Mouse (Mus musculus): ENCODE results near the gene Lbh. TPM values are rescaled to one million over a fixed set of nuclear protein-coding genes. Genes with fewer than 3 reads are reported as not detected.

Lbh gene
- polyA plus RNA-seq, 1 experiment, result 216 TPM

- Histone ChIP-seq H3K27ac (ENCODE audit: control insufficient read depth, insufficient read depth, low read length) (no peak overlapping the region), H3K36me3 (ENCODE audit: control insufficient read depth, insufficient read depth, low read length) (no peaks in the 10 kb centered on the region), H3K4me1 (replicated peaks; ENCODE audit: control insufficient read depth, insufficient read depth, low read length) (peaks cover 18% of the 10 kb centered on the region), H3K27me3 (ENCODE audit: control insufficient read depth, insufficient read depth, low read length) (no peaks in the 10 kb centered on the region), H3K4me3 (ENCODE audit: control insufficient read depth, insufficient read depth, low read length) (no peak overlapping the region)
- DNase-seq, result no peak
- 94% methylated on average over 4 of the region's 4 CpGs for WGBS
- no peak for TF ChIP-seq CTCF (IDR thresholded peaks at IDR 0.05; ENCODE audit: borderline replicate concordance, control insufficient read depth, extremely low read depth, insufficient read depth, low read length, poor library complexity)
- no peak for TF ChIP-seq POLR2A (IDR thresholded peaks at IDR 0.05; ENCODE audit: control insufficient read depth, extremely low read depth, insufficient read depth, low read length, poor library complexity)
Observed at GRCm38 (mm10) chr17:72968666-72969065, 50.6 kb downstream of the Lbh start.

DNA sequence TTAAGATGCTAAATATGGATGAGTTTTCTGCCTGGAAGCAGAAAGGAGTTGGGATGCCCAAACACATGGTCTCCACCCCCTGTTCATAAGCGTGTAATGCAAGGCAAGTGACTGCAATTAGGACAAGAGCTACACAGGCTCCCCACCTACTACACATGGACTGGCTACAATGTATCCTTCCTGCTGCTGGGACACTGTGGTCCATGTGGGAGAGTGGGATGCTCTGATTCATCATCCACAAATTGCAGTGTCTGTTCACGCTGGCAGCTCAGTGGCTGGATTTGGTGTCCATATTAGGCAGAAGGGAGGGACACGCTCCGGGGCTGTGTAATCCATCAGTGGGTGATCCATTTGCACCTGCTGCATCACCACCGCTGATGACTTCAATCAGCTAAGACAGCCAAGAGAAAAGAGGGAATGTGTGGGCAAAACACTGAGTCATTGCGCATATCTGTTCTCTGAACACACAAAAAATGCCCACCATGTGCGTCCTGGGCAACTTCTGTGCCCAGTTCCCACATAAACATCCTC lies 52.6 kb downstream of the Lbh start:
- whole genome bisulfite sequencing, result 85% methylated on average over 7 of the region's 7 CpGs
- peaks cover 14% of the 10 kb centered on the region for H3K4me1 ChIP-seq (replicated peaks; ENCODE audit: control insufficient read depth, insufficient read depth, low read length)
- DNase-seq, result no peak
- no peaks in the 10 kb centered on the region for H3K27me3 ChIP-seq (ENCODE audit: control insufficient read depth, insufficient read depth, low read length)
- H3K4me3 ChIP-seq (ENCODE audit: control insufficient read depth, insufficient read depth, low read length), result no peak overlapping the region
- H3K27ac ChIP-seq (ENCODE audit: control insufficient read depth, insufficient read depth, low read length), result no peak overlapping the region
- no peaks in the 10 kb centered on the region for H3K36me3 ChIP-seq (ENCODE audit: control insufficient read depth, insufficient read depth, low read length)
- TF ChIP-seq CTCF (IDR thresholded peaks at IDR 0.05; ENCODE audit: borderline replicate concordance, control insufficient read depth, extremely low read depth, insufficient read depth, low read length, poor library complexity), result no peak
- TF ChIP-seq POLR2A (IDR thresholded peaks at IDR 0.05; ENCODE audit: control insufficient read depth, extremely low read depth, insufficient read depth, low read length, poor library complexity), result no peak

DNA sequence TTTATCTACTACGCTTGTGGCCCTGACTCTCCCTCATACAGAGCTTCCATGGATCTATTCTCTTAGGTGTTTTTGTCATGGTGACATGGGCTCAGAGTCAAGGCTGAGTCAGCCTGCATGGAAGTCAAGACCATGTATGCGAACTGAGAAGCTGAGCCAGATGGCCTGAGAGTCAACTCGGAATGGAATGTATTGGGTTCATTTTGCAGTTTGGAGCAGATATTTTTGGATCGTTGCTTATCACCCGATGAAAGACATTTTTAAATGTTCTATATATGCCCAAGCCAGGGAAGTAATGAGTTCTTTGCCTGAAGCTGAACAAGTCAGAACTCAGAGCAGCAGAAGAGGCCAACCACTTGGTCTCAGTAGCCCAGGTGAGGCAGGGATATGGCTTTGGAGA lies 54.9 kb downstream of the Lbh start:
- no peak for DNase-seq
- WGBS, result 93% methylated on average over 5 of the region's 5 CpGs
- no peaks in the 10 kb centered on the region for H3K4me1 ChIP-seq (replicated peaks; ENCODE audit: control insufficient read depth, insufficient read depth, low read length)
- no peak overlapping the region for H3K27ac ChIP-seq (ENCODE audit: control insufficient read depth, insufficient read depth, low read length)
- H3K36me3 ChIP-seq (ENCODE audit: control insufficient read depth, insufficient read depth, low read length), result no peaks in the 10 kb centered on the region
- no peaks in the 10 kb centered on the region for H3K27me3 ChIP-seq (ENCODE audit: control insufficient read depth, insufficient read depth, low read length)
- TF ChIP-seq CTCF (IDR thresholded peaks at IDR 0.05; ENCODE audit: borderline replicate concordance, control insufficient read depth, extremely low read depth, insufficient read depth, low read length, poor library complexity), result no peak
- TF ChIP-seq POLR2A (IDR thresholded peaks at IDR 0.05; ENCODE audit: control insufficient read depth, extremely low read depth, insufficient read depth, low read length, poor library complexity), result no peak
- H3K4me3 ChIP-seq (ENCODE audit: control insufficient read depth, insufficient read depth, low read length), result no peak overlapping the region

DNA sequence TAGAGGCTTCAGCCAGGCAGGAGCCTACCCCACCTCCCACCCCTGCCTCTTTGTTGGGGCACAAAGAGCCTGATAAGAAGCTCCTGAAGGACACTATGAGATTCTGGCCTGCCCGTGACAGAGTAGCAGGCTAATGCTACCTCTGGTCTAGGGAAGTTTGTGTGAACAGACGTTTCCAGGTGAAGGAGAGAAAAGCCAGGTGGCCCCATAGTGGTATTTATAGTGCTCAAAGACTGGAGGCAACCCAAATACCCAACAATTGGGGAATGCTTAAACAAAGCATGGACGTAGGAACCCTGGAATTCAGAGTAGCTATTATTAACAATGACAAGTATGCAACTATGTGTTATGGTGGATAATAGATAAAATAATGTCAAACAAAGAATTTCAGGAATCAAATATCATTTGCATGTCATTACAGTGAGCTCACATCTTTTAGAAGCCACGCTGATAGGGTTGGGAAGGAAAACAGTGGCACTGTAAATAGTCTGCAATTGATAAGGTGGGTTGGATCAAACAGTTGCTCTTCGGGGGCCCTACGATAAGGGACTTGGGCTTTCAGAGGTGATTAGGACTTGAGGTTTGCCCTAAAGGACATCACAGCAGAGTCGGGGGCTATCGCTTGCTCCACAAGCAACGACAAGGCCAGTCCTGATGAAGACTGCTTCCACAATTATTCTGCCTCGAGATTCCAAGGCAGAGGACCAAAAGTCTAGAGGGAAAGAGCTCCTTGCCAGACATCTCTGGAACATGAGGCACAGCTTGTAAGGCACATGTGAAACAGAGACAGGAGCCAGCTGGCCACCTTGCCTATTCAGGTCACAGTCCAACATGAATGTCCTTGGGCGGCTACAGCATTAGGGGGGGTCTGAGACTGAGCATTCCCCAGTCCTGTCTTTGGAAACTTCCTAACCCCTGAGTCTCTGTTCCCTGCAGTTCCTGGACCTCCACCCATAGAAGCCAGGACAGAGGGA lies 58.4 kb downstream of the Lbh start:
- TF ChIP-seq POLR2A (IDR thresholded peaks at IDR 0.05; ENCODE audit: control insufficient read depth, extremely low read depth, insufficient read depth, low read length, poor library complexity) (no peak), CTCF (IDR thresholded peaks at IDR 0.05; ENCODE audit: borderline replicate concordance, control insufficient read depth, extremely low read depth, insufficient read depth, low read length, poor library complexity) (no peak)
- Histone ChIP-seq H3K36me3 (ENCODE audit: control insufficient read depth, insufficient read depth, low read length) (no peaks in the 10 kb centered on the region), H3K4me1 (replicated peaks; ENCODE audit: control insufficient read depth, insufficient read depth, low read length) (no peaks in the 10 kb centered on the region), H3K27ac (ENCODE audit: control insufficient read depth, insufficient read depth, low read length) (no peak overlapping the region), H3K27me3 (ENCODE audit: control insufficient read depth, insufficient read depth, low read length) (no peaks in the 10 kb centered on the region), H3K4me3 (ENCODE audit: control insufficient read depth, insufficient read depth, low read length) (no peak overlapping the region)
- no peak for DNase-seq
- 94% methylated on average over 11 of the region's 11 CpGs for WGBS

- H3K4me3 ChIP-seq (ENCODE audit: control insufficient read depth, insufficient read depth, low read length), result no peak overlapping the region
- TF ChIP-seq POLR2A (IDR thresholded peaks at IDR 0.05; ENCODE audit: control insufficient read depth, extremely low read depth, insufficient read depth, low read length, poor library complexity) (no peak), CTCF (IDR thresholded peaks at IDR 0.05; ENCODE audit: borderline replicate concordance, control insufficient read depth, extremely low read depth, insufficient read depth, low read length, poor library complexity) (no peak)
- no peaks in the 10 kb centered on the region for H3K4me1 ChIP-seq (replicated peaks; ENCODE audit: control insufficient read depth, insufficient read depth, low read length)
- H3K27me3 ChIP-seq (ENCODE audit: control insufficient read depth, insufficient read depth, low read length), result no peaks in the 10 kb centered on the region
- H3K36me3 ChIP-seq (ENCODE audit: control insufficient read depth, insufficient read depth, low read length), result no peaks in the 10 kb centered on the region
- DNase-seq, result no peak
- no peak overlapping the region for H3K27ac ChIP-seq (ENCODE audit: control insufficient read depth, insufficient read depth, low read length)
- 95% methylated on average over 1 of the region's 1 CpGs for WGBS
Observed at GRCm38 (mm10) chr17:72977616-72978015, 59.5 kb downstream of the Lbh start.

- H3K4me1 ChIP-seq (replicated peaks; ENCODE audit: control insufficient read depth, insufficient read depth, low read length), result no peaks in the 10 kb centered on the region
- no peaks in the 10 kb centered on the region for H3K27me3 ChIP-seq (ENCODE audit: control insufficient read depth, insufficient read depth, low read length)
- TF ChIP-seq POLR2A (IDR thresholded peaks at IDR 0.05; ENCODE audit: control insufficient read depth, extremely low read depth, insufficient read depth, low read length, poor library complexity) (no peak), CTCF (IDR thresholded peaks at IDR 0.05; ENCODE audit: borderline replicate concordance, control insufficient read depth, extremely low read depth, insufficient read depth, low read length, poor library complexity) (no peak)
- no peak overlapping the region for H3K4me3 ChIP-seq (ENCODE audit: control insufficient read depth, insufficient read depth, low read length)
- DNase-seq, result no peak
- WGBS, result 95% methylated on average over 6 of the region's 6 CpGs
- H3K36me3 ChIP-seq (ENCODE audit: control insufficient read depth, insufficient read depth, low read length), result no peaks in the 10 kb centered on the region
- H3K27ac ChIP-seq (ENCODE audit: control insufficient read depth, insufficient read depth, low read length), result no peak overlapping the region
Observed at GRCm38 (mm10) chr17:72982156-72982555, 64.1 kb downstream of the Lbh start.
